Mouse (Mus musculus): ENCODE results near the gene Gm973.

GRCm38 (mm10) chr1:59608920-59609319 is 92.9 kb downstream of the Gm973 start:
- TF ChIP-seq CTCF (IDR thresholded peaks at IDR 0.05; ENCODE audit: extremely low read depth, insufficient read length, insufficient replicate concordance, low read depth, low read length) (no peak), POLR2A (IDR thresholded peaks at IDR 0.05; ENCODE audit: low read depth, low read length) (no peak)

Measured in small intestine, adult 2 months (tissue).